Mouse (Mus musculus) forebrain, embryonic 10.5 days (tissue): ENCODE measurements around the gene Hsdl1. TPM values are rescaled to one million over a fixed set of nuclear protein-coding genes. Genes with fewer than 3 reads are reported as not detected.

Source experiments
- DNase-seq: peaks from one replicate; pipeline ENCODE4 v3.0.0-alpha.2; 2017; ENCODE audit warnings: low spot score; ENCODE audit errors: extremely low spot score
- H3K27ac ChIP-seq: fragments of 300-500 bp; sonication (generic); 2 replicates; pipeline ENCODE4 v1.5.1; 2016; ENCODE audit warnings: mild to moderate bottlenecking
- H3K27me3 ChIP-seq: fragments of 300-500 bp; sonication (generic); 2 replicates; pipeline ENCODE4 v1.6.1; 2016; ENCODE audit warnings: mild to moderate bottlenecking; ENCODE audit not compliant: poor library complexity, severe bottlenecking
- H3K36me3 ChIP-seq: fragments of 300-500 bp; sonication (generic); replicated peaks from 2 replicates; pipeline ENCODE4 v1.6.1; 2016; ENCODE audit warnings: mild to moderate bottlenecking, moderate library complexity
- H3K4me1 ChIP-seq: fragments of 300-500 bp; sonication (generic); 2 replicates; pipeline ENCODE4 v1.6.1; 2016
- H3K4me3 ChIP-seq: fragments of 300-500 bp; sonication (generic); 2 replicates; pipeline ENCODE4 v1.5.1; 2016; ENCODE audit warnings: mild to moderate bottlenecking, moderate library complexity
- H3K9me3 ChIP-seq: fragments of 300-500 bp; sonication (generic); 2 replicates; pipeline ENCODE4 v1.6.1; 2016; ENCODE audit warnings: mild to moderate bottlenecking, moderate library complexity
- WGBS: fragments of 180-500 bp; shearing (Covaris S2); methylation state at CpG from one replicate; pipeline ENCODE4 v1.1.7; 2016; 5-methylcytosine and 5-hydroxymethylcytosine counted together
- polyA plus RNA-seq: library from polyadenylated mRNA; unstranded; fragments of >200 nt; fragmentation: Nextera tagmentation; extraction: Ambion mirVana; gene quantifications from 2 replicates; pipeline ENCODE4 v1.2.1, GENCODE M21; 2016

Gene Hsdl1
- 61.9 and 66.0 TPM in 2 replicates for polyA plus RNA-seq

DNA sequence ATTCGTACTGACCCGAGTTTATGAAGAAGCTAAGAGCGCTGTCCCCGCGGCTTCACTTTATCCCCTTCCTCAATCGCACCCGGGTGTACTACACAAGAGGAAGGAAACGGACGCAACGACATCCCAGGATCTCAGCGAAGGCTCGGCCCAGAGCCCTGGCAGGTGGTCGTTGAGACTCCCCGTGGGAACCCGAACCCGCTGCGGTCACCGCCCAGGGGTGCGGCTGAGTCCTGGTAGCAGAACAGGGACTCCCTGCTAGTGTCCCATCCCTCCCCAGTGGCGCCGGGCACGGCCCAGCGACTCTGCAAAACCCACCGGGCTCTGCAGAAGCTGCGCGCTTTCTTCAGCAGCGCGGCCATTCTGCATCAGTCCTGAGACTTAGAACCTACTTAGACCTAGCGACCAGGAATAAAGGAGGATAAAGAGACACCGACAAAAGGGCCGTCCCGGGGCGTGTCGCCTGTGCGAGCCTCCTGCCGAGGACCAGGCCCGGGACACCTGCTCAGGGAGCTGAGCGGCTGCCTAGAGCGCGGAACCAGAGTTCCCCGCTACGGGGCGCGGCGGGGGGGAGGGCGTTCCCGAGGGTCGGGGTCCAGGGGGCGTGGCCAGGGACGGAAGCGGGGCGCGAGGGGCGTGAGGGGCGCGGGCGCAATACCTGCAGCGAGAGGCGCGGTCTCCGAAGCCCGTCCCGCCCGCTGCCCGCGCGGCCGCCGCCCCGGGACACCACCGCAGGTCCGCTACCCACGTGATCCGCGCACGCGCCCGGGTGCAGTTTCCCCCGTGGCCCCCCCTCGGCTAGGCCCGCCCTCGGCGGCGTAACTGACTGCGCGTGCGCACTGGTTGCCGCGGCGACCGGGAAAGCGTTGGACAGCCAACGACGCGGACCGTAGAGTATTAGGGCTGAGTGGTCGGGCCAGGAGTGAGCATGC is at the start of gene Hsdl1, which contains the start of gene Dnaaf1:
Hsdl1 (minus strand) TSS at position 747 of the 929 bp plus-strand sequence.
Dnaaf1 (plus strand) TSS at position 799 of the 929 bp plus-strand sequence.
- H3K27ac ChIP-seq: peak within 1 kb of the TSS; percentile 93
- peaks cover 54% of the 10 kb centered on the region for H3K27me3 ChIP-seq
- no peaks in the 10 kb centered on the region for H3K9me3 ChIP-seq
- DNase-seq: peak; percentile 94
- peaks cover 6% of the 10 kb centered on the region; the same call in 1 of the 2 replicates for H3K36me3 ChIP-seq
- peak within 1 kb of the TSS; percentile 94 for H3K4me3 ChIP-seq
- peaks cover 37% of the 10 kb centered on the region for H3K4me1 ChIP-seq
- WGBS: under 1% methylated on average over 89 of the region's 97 CpGs

DNA sequence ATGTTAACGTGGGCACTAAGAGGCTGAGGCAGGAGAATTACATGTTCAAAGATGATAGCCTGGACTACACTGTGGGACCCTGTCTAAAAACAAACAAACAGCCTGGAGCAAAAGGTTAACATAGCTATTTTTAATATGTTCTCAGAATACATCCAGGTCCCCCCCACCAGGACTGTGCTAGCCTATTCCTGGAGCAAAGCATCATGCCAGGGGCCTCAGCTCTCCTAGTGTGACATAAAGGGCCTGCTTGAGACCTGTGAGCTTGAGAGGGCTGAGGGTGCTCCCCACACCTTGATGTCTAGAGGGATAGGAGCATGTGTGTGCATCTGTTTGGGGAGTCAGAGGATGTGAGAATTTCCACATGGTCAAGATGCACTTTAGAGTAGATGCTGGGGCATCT is 48.8 kb upstream of the Hsdl1 start:
- no peaks in the 10 kb centered on the region for H3K36me3 ChIP-seq
- DNase-seq: no peak
- H3K27me3 ChIP-seq: peaks cover 9% of the 10 kb centered on the region; the same call in 1 of the 2 replicates
- H3K4me3 ChIP-seq: no peak overlapping the region
- no peaks in the 10 kb centered on the region for H3K9me3 ChIP-seq
- peaks cover 21% of the 10 kb centered on the region for H3K4me1 ChIP-seq
- H3K27ac ChIP-seq: no peak overlapping the region
- 87% methylated on average over 1 of the region's 1 CpGs for WGBS

DNA sequence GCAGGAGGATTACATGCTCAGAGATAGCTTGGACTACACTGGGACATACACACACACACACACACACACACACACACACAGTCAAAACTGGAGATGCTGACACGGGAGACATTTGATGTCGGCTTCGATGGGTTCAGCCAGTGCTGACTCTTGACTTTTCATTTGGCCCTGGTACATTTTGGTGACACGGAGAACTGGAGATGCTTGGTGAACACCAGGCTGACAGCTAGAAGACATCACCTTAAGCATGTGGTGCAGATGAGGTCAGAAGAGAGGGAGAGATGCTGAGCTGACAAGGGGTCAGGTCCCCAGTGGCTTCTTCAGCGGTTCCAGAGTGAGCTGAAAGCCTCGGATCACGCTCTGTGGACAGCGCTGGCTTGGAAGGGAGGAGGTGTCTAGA is 48.1 kb upstream of the Hsdl1 start:
- H3K4me3 ChIP-seq: no peak overlapping the region

DNA sequence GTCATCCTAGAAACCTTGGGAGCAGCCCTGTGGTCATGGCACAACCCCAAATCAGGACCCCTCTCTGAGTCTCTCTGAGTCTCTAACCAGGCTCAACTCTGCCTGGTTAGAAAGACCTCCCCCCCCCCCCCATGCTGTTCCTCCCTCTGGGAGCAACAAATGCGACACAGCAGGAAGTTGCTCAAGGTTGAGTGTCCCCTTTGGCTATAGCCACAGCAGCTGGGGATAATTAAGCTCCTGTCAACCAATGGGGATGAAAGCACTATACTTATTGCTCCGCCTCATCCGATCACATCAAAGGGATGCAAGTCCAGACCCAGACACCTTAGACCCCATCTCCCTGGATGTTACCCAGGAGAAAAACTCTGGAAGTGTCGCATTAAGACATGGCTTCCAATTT is 47.6 kb upstream of the Hsdl1 start:
- Histone ChIP-seq H3K27me3 (peaks cover 9% of the 10 kb centered on the region; the same call in 1 of the 2 replicates), H3K4me1 (peaks cover 15% of the 10 kb centered on the region), H3K4me3 (no peak overlapping the region), H3K27ac (no peak overlapping the region), H3K9me3 (no peaks in the 10 kb centered on the region), H3K36me3 (no peaks in the 10 kb centered on the region)
- DNase-seq: no peak
- 63% methylated on average over 4 of the region's 4 CpGs for WGBS

More for the DNA sequence above, 48.1 kb upstream of the Hsdl1 start:
- Histone ChIP-seq H3K4me1 (peaks cover 20% of the 10 kb centered on the region), H3K36me3 (no peaks in the 10 kb centered on the region), H3K9me3 (no peaks in the 10 kb centered on the region), H3K27ac (no peak overlapping the region), H3K27me3 (peaks cover 9% of the 10 kb centered on the region; the same call in 1 of the 2 replicates)
- no peak for DNase-seq
- 90% methylated on average over 8 of the region's 8 CpGs for WGBS

DNA sequence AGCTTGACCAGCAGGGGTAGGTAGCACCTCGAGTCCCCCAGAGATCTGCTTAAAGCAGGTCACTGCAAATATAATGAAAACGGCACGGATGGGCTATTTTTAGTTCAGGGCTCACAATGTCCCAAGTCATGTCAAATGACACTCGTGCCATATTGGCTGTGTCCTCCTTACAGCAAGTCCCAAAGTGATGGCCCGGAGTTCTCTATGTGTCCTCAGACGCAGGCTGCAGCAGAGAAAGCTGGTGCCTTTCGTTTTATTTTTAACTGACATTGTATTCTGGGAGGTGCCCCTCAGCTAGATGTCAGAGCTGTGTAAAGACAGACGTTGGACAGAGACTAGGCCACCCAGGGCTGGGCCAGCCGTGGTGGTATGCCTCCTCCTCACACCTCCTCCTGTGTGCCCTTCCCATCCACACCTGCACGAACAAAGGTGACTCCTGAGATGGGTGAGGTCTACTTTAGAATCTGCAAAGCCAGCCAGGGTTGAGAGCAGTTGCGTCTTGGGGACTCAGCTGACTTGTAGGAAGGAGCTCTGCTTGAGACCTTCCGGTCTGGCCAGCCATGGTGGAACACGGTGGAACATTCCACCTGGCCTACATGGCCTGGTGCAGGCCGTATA is 46.0 kb upstream of the Hsdl1 start:
- Histone ChIP-seq H3K9me3 (no peaks in the 10 kb centered on the region), H3K4me3 (no peak overlapping the region), H3K4me1 (peaks cover 10% of the 10 kb centered on the region), H3K36me3 (no peaks in the 10 kb centered on the region), H3K27me3 (peaks cover 9% of the 10 kb centered on the region; the same call in 1 of the 2 replicates), H3K27ac (no peak overlapping the region)
- no peak for DNase-seq
- WGBS: 91% methylated on average over 14 of the region's 14 CpGs

DNA sequence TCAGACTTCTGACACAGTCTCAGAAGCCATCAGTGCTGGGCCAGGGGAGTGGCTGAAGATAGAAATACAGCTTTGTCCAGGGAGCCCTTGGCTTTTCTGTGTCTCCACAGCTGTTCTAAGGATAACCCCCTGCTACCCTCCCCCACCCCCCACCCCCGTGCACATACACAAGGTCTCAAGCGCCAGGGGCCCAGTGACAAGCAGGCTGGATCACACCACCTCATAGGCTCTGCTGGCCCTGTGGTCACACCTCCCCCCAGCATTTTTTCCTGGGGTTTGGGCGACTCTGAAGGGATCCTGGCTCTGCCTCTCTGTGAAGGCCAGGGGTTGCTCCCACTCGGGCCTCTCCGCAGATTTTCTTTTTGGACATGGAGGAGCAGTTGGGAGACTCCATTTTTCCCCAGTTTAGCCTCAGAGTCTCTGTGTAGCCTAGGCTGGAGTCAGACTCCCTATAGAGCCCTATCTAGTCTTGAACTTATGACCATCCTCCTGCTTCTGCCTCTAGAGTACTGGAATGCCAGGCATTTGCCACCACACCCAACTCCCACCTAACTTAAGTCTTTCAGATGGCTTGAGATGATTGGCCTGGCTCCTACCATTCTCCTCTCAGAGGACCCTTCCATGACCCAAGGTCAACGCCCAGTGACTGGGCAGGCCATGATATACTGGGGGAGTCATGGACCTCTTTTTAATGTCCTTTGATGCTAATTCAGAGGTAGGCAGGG is 45.3 kb upstream of the Hsdl1 start:
- Histone ChIP-seq H3K27me3 (peaks cover 9% of the 10 kb centered on the region; the same call in 1 of the 2 replicates), H3K4me3 (no peak overlapping the region), H3K27ac (no peak overlapping the region), H3K36me3 (no peaks in the 10 kb centered on the region), H3K9me3 (no peaks in the 10 kb centered on the region), H3K4me1 (peaks cover 10% of the 10 kb centered on the region)
- no peak for DNase-seq
- WGBS: 74% methylated on average over 6 of the region's 6 CpGs

DNA sequence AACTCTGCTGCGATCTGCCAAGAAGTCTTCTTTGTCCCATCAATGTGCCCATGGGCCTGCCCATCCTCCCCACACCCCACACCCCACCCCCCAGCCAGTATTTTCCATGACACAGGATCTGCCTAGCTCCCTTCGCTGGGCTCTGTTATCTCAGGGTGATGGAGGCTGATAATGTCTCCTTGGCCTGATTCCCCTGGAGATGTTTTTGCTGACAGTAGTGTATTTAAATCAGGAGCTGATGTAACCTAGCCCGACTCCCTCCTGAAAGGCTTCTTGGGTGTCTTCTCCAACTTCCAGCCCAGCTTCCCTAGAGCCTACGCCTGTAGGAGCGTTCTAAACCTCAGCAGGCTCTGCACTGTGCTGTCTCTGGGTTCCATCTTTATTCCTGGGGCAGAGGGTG is 43.9 kb upstream of the Hsdl1 start:
- DNase-seq: no peak
- Histone ChIP-seq H3K4me1 (peaks cover 18% of the 10 kb centered on the region), H3K4me3 (no peak overlapping the region), H3K36me3 (no peaks in the 10 kb centered on the region), H3K9me3 (no peaks in the 10 kb centered on the region), H3K27me3 (peaks cover 7% of the 10 kb centered on the region; the same call in 1 of the 2 replicates), H3K27ac (no peak overlapping the region)
- WGBS: 78% methylated on average over 5 of the region's 5 CpGs

DNA sequence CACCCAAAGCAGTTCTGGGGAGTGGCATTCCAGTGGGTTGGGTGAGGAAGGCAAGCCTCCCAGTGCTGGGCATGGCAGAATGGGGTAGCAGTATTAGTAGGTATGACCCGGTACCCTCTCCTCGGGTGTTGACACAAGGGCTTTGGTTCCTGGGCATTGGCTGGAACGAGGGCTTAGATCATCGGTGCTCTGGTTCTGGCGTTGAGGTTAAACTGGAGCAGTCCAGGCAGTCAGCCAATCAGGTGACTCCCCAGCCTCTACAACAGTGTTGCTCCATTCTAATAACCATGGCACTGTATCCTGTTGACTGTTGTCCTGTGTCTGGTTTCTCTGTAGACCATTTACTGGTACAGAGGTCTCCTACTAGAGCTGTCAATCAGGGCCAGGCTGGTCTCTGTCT is 42.6 kb upstream of the Hsdl1 start:
- no peak for DNase-seq
- Histone ChIP-seq H3K9me3 (no peaks in the 10 kb centered on the region), H3K36me3 (no peaks in the 10 kb centered on the region), H3K4me3 (no peak overlapping the region), H3K4me1 (peaks cover 18% of the 10 kb centered on the region), H3K27me3 (peaks cover 7% of the 10 kb centered on the region; the same call in 1 of the 2 replicates), H3K27ac (no peak overlapping the region)
- WGBS: 86% methylated on average over 5 of the region's 5 CpGs

DNA sequence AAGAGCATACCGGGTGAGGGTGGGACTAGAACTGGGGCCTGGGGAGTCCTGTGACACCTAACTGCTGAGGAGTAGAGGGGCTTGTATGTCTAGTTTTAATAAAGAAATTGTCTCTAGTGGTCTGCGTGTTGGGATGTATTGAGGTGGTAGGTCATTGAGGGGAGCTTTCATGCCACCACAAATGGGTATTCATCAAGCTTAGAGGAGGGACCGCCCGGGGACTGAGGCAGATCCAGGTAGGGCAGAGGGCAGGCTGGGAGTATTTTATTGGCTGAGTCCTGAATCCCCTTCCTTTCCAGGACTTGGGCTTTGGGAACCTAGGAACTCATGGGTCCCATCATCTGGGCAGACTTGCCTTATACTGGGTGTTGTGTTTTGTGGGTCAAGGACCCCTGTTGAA is 41.8 kb upstream of the Hsdl1 start:
- no peak for DNase-seq
- no peaks in the 10 kb centered on the region for H3K36me3 ChIP-seq
- WGBS: 91% methylated on average over 4 of the region's 4 CpGs
- H3K4me3 ChIP-seq: no peak overlapping the region
- peaks cover 7% of the 10 kb centered on the region; the same call in 1 of the 2 replicates for H3K27me3 ChIP-seq
- H3K9me3 ChIP-seq: no peaks in the 10 kb centered on the region
- H3K4me1 ChIP-seq: peaks cover 12% of the 10 kb centered on the region; the same call in 1 of the 2 replicates
- no peak overlapping the region for H3K27ac ChIP-seq

DNA sequence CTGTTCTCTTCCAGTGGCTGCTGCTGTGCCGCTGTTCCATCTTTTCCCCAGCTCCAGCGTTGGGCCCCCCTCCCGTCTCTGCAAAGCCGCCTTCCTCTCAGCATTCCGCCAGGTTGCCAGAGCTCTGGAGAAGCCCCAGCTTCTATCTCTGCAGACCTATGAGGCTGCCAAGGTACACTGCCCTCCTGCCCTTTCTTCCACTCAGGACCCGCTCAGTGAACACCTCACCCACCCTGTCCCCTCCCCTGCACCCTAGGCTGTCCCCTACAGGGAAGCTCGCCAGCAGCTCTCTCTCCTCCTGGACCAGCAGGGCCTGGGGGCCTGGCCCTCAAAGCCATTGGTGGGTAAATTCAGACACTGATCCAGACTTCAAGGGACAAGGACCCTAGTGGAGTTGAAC is 41.4 kb upstream of the Hsdl1 start:
- no peak overlapping the region for H3K27ac ChIP-seq
- 72% methylated on average over 7 of the region's 7 CpGs for WGBS
- H3K36me3 ChIP-seq: no peaks in the 10 kb centered on the region
- H3K27me3 ChIP-seq: peaks cover 7% of the 10 kb centered on the region; the same call in 1 of the 2 replicates
- H3K9me3 ChIP-seq: no peaks in the 10 kb centered on the region
- DNase-seq: no peak
- peaks cover 12% of the 10 kb centered on the region; the same call in 1 of the 2 replicates for H3K4me1 ChIP-seq
- H3K4me3 ChIP-seq: no peak overlapping the region

DNA sequence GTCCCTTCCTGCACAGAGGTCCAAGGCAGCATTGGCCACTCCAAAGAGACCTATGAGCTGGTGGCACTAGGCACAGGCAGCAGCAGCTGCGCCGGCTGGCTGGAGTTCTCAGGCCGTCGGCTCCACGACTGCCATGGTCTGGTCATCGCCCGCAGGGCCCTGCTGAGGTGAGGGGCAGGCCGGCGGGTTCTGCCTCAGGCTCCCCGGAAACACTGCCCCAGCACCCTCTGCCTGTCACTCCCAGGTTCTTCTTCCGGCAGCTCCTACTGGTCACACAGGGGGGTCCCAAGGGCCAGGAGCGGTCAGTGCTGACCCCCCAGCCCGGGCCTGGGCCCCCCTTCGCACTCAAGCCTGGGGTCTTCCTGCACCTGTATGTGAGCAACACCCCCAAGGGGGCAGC is 40.1 kb upstream of the Hsdl1 start:
- WGBS: 69% methylated on average over 14 of the region's 14 CpGs
- no peak overlapping the region for H3K27ac ChIP-seq

DNA sequence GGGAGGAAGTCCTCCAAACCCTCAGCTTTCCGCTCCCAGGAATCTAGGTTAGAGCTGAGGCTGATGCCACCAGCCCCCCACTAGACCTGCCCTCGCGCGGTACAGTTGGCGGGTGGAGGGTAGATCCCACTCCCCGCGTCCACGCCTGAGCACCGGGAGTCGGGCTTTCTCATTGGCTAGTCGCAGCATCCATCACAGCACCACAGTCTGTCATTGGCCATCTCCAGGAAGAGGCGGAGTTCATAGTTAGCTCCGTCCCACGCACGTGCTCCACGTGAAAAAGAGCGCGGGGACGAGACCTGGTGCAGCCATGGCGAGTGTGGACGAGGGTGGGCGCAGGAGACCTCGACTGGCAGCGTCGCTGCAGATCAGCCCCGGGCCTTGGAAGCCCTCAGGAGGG is 37.5 kb upstream of the Hsdl1 start, which contains the start of gene Adad2:
Adad2 (plus strand) TSS at position 277 of the 400 bp plus-strand sequence.
- 86% methylated on average over 26 of the region's 26 CpGs for WGBS
- Histone ChIP-seq H3K4me1 (peaks cover 9% of the 10 kb centered on the region; the same call in 1 of the 2 replicates), H3K4me3 (no peak within 1 kb of the TSS), H3K27me3 (peaks cover 7% of the 10 kb centered on the region; the same call in 1 of the 2 replicates), H3K9me3 (peaks cover 7% of the 10 kb centered on the region), H3K36me3 (no peaks in the 10 kb centered on the region), H3K27ac (no peak within 1 kb of the TSS)
- no peak for DNase-seq

More for the DNA sequence above, 40.1 kb upstream of the Hsdl1 start:
- Histone ChIP-seq H3K4me1 (peaks cover 10% of the 10 kb centered on the region; the same call in 1 of the 2 replicates), H3K27me3 (peaks cover 7% of the 10 kb centered on the region; the same call in 1 of the 2 replicates), H3K9me3 (no peaks in the 10 kb centered on the region), H3K4me3 (no peak overlapping the region), H3K36me3 (no peaks in the 10 kb centered on the region)
- no peak for DNase-seq
